Mouse (Mus musculus) CH12.LX (cell line): ENCODE measurements around the gene Erc1. TPM values are rescaled to one million over a fixed set of nuclear protein-coding genes. Genes with fewer than 3 reads are reported as not detected.

Experiments
- DNase-seq: peaks from one replicate; pipeline ENCODE4 v3.0.0-alpha.2; 2013; ENCODE audit errors: extremely low read depth
- H3K27ac ChIP-seq: 2 replicates; pipeline ENCODE4 v1.5.1; 2012; ENCODE audit warnings: low read depth, mild to moderate bottlenecking, control low read depth, moderate library complexity; ENCODE audit not compliant: insufficient read depth
- H3K27me3 ChIP-seq: replicated peaks from 2 replicates; pipeline ENCODE3; 2012; ENCODE audit warnings: inconsistent platforms
- H3K36me3 ChIP-seq, 2 experiments: replicated peaks in 1 of 2; 2 replicates each; pipeline versions ENCODE3 to v1.6.1; 2012; ENCODE audit warnings: inconsistent platforms in 1 of 2, low read length in 1 of 2, mild to moderate bottlenecking in 1 of 2, mixed read lengths in 1 of 2, moderate library complexity in 1 of 2; ENCODE audit not compliant: control insufficient read depth in 1 of 2, insufficient read depth in 1 of 2
- H3K4me1 ChIP-seq, 2 experiments: 2 replicates each; pipeline ENCODE4 v1.6.1; 2012; ENCODE audit warnings: inconsistent platforms in 1 of 2, moderate library complexity in 1 of 2; ENCODE audit not compliant: insufficient read depth in 2 of 2, control insufficient read depth in 1 of 2
- H3K4me2 ChIP-seq: 2 replicates; pipeline ENCODE4 v1.6.1; 2012; ENCODE audit warnings: low read depth, mild to moderate bottlenecking, control low read depth; ENCODE audit not compliant: poor library complexity, insufficient read depth, severe bottlenecking
- H3K4me3 ChIP-seq, 3 experiments: fragments of 150-350 bp in 1 of 3; sonication (generic) in 1 of 3; replicated peaks in 1 of 3; 2 replicates each; pipeline versions ENCODE3 to v1.5.1; 2011 to 2012; ENCODE audit warnings: low read depth in 2 of 3, low read length in 2 of 3, mild to moderate bottlenecking in 2 of 3, moderate library complexity in 2 of 3, control low read depth in 1 of 3, improper control_type of control experiment in 1 of 3, inconsistent platforms in 1 of 3, mixed read lengths in 1 of 3; ENCODE audit not compliant: poor library complexity in 1 of 3
- H3K79me2 ChIP-seq: replicated peaks from 2 replicates; pipeline ENCODE4 v1.6.1; 2012; ENCODE audit warnings: mild to moderate bottlenecking, moderate library complexity; ENCODE audit not compliant: control insufficient read depth, poor library complexity, insufficient read depth, severe bottlenecking; ENCODE audit errors: extremely low read depth
- H3K9ac ChIP-seq: 2 replicates; pipeline ENCODE4 v1.6.1; 2012; ENCODE audit warnings: low read depth, mild to moderate bottlenecking, control low read depth, moderate library complexity; ENCODE audit not compliant: insufficient read depth
- H3K9me3 ChIP-seq: replicated peaks from 2 replicates; pipeline ENCODE3; 2012; ENCODE audit warnings: low read length, inconsistent platforms, mixed read lengths
- BHLHE40 ChIP-seq: IDR thresholded peaks from 2 replicates; pipeline ENCODE4 v1.6.1; 2011; ENCODE audit warnings: mild to moderate bottlenecking, low read depth, low read length, improper control_type of control experiment
- CHD1 ChIP-seq: IDR thresholded peaks from 2 replicates; pipeline ENCODE4 v1.6.1; 2012; ENCODE audit warnings: low read depth, low read length, improper control_type of control experiment, inconsistent platforms
- CTCF ChIP-seq, 2 experiments: IDR thresholded peaks in 1 of 2; conservative IDR thresholded peaks in 1 of 2; 2 replicates each; pipeline ENCODE4 v1.5.1; 2011 to 2012; ENCODE audit warnings: low read depth in 2 of 2, low read length in 2 of 2, improper control_type of control experiment in 1 of 2, inconsistent platforms in 1 of 2, mild to moderate bottlenecking in 1 of 2, moderate library complexity in 1 of 2
- EP300 ChIP-seq: IDR thresholded peaks from 2 replicates; pipeline ENCODE4 v1.6.1; 2011; ENCODE audit warnings: low read length, improper control_type of control experiment
- GABPA ChIP-seq: IDR thresholded peaks from 2 replicates; pipeline ENCODE4 v1.6.1; 2012; ENCODE audit warnings: low read depth, low read length, improper control_type of control experiment, inconsistent platforms; ENCODE audit not compliant: insufficient replicate concordance
- IRF4 ChIP-seq: IDR thresholded peaks from 2 replicates; pipeline ENCODE4 v1.6.1; 2014; ENCODE audit warnings: low read depth, mild to moderate bottlenecking, inconsistent platforms, low read length, improper control_type of control experiment
- JUND ChIP-seq: conservative IDR thresholded peaks from 2 replicates; pipeline ENCODE4 v1.6.1; 2011; ENCODE audit warnings: low read depth, low read length, improper control_type of control experiment
- MAFK ChIP-seq: IDR thresholded peaks from 2 replicates; pipeline ENCODE4 v1.6.1; 2011; ENCODE audit warnings: low read length, improper control_type of control experiment; ENCODE audit not compliant: insufficient replicate concordance
- MEF2A ChIP-seq: IDR thresholded peaks from 2 replicates; pipeline ENCODE4 v1.6.1; 2014; ENCODE audit warnings: low read depth, mild to moderate bottlenecking, inconsistent platforms, low read length, improper control_type of control experiment, borderline replicate concordance
- MYC ChIP-seq: IDR thresholded peaks from 2 replicates; pipeline ENCODE4 v1.6.1; 2011; ENCODE audit warnings: low read depth, mild to moderate bottlenecking, improper control_type of control experiment, low read length
- NELFE ChIP-seq: IDR thresholded peaks from 2 replicates; pipeline ENCODE4 v1.6.1; 2011; ENCODE audit warnings: low read depth, low read length, improper control_type of control experiment
- POLR2A ChIP-seq: IDR thresholded peaks from 2 replicates; pipeline ENCODE4 v1.6.1; 2011; ENCODE audit warnings: low read depth, mild to moderate bottlenecking, improper control_type of control experiment, low read length
- POLR2AphosphoS2 ChIP-seq: IDR thresholded peaks from 2 replicates; pipeline ENCODE4 v1.6.1; 2011; ENCODE audit warnings: low read depth, low read length, improper control_type of control experiment
- RCOR1 ChIP-seq: conservative IDR thresholded peaks from 2 replicates; pipeline ENCODE4 v1.6.1; 2012; ENCODE audit warnings: low read depth, mild to moderate bottlenecking, inconsistent platforms, low read length, improper control_type of control experiment
- TBP ChIP-seq: conservative IDR thresholded peaks from 2 replicates; pipeline ENCODE4 v1.6.1; 2011; ENCODE audit warnings: low read depth, low read length, improper control_type of control experiment
- TCF12 ChIP-seq: IDR thresholded peaks from 2 replicates; pipeline ENCODE4 v1.6.1; 2014; ENCODE audit warnings: low read depth, mild to moderate bottlenecking, inconsistent platforms, low read length, improper control_type of control experiment
- ZC3H11A ChIP-seq: IDR thresholded peaks from 2 replicates; pipeline ENCODE4 v1.6.1; 2012; ENCODE audit warnings: low read depth, mild to moderate bottlenecking, inconsistent platforms, low read length, improper control_type of control experiment
- ZMIZ1 ChIP-seq: IDR thresholded peaks from 2 replicates; pipeline ENCODE4 v1.6.1; 2012; ENCODE audit warnings: low read depth, mild to moderate bottlenecking, inconsistent platforms, low read length, improper control_type of control experiment
- ZNF384 ChIP-seq: IDR thresholded peaks from 2 replicates; pipeline ENCODE4 v1.6.1; 2012; ENCODE audit warnings: low read depth, low read length, improper control_type of control experiment, inconsistent platforms
- dilution Hi-C: fragments of 300-500 bp; cut with MboI; formaldehyde crosslinking; loops from 2 replicates; pipeline ENCODE4 v1.14.3; 2020; ENCODE audit warnings: low sequenced_read_pairs; ENCODE audit not compliant: extremely low pct_unique_long_range_greater_than_20kb, extremely low pct_ligation_motif_present
- in situ Hi-C: fragments of 300-500 bp; cut with MboI; formaldehyde crosslinking; loops from 3 replicates; pipeline ENCODE4 v1.14.3; 2019; ENCODE audit warnings: low sequenced_read_pairs, low pct_ligation_motif_present, low pct_unique_long_range_greater_than_20kb, mixed read lengths
- polyA plus RNA-seq: library from polyadenylated mRNA; unstranded; fragments of >175 nt; gene quantifications from 2 replicates; pipeline ENCODE4 v1.2.1, GENCODE M21; 2012; ENCODE audit warnings: low read depth; ENCODE audit not compliant: insufficient read length
- total RNA-seq, 2 experiments: library from RNA; depleted of rRNA; stranded (reverse); fragments of 300-350 nt in 1 of 2; fragments of >200 nt in 1 of 2; gene quantifications; 2 replicates each; pipeline ENCODE4 v1.2.3; 2012 to 2014

The Erc1 gene
- total and polyA plus RNA-seq, 3 experiments: 1.4 to 3.3 (median 2.5) TPM

- no peaks in the 10 kb centered on the region for H3K36me3 ChIP-seq
- H3K9me3 ChIP-seq: no peaks in the 10 kb centered on the region
- no peak for DNase-seq
- H3K27ac ChIP-seq: no peak overlapping the region
- no peak for TF ChIP-seq GABPA
- TF ChIP-seq EP300: no peak
- TF ChIP-seq POLR2A: no peak
- no peak for TF ChIP-seq POLR2AphosphoS2
- no peak for TF ChIP-seq MAFK
- TF ChIP-seq NELFE: no peak
- H3K27me3 ChIP-seq: no peaks in the 10 kb centered on the region
- dilution Hi-C loops (no loop called here), in situ Hi-C loops (no loop called here)
- no peak overlapping the region for H3K4me2 ChIP-seq
- H3K9ac ChIP-seq: no peak overlapping the region
- peaks cover 0 to 8% of the 10 kb centered on the region in 2 experiments; a peak in 2 of 4 replicates for H3K4me1 ChIP-seq
- H3K4me3 ChIP-seq: no peak overlapping the region
- H3K79me2 ChIP-seq: no peaks in the 10 kb centered on the region
These were observed 263.9 kb downstream of the Erc1 start for GRCm38 (mm10) chr6:119584061-119584460.

GRCm38 (mm10) chr6:119583165-119583564 lies 264.8 kb downstream of the Erc1 start:
- DNase-seq: no peak
- no peaks in the 10 kb centered on the region for H3K36me3 ChIP-seq
- H3K9me3 ChIP-seq: no peaks in the 10 kb centered on the region
- H3K4me2 ChIP-seq: no peak overlapping the region
- in situ Hi-C loops (no loop called here), dilution Hi-C loops (no loop called here)
- no peak overlapping the region for H3K27ac ChIP-seq
- H3K79me2 ChIP-seq: no peaks in the 10 kb centered on the region
- peaks cover 0 to 17% of the 10 kb centered on the region in 2 experiments; a peak in 2 of 4 replicates for H3K4me1 ChIP-seq
- no peak overlapping the region for H3K4me3 ChIP-seq
- TF ChIP-seq CHD1 (no peak), MYC (no peak), ZC3H11A (no peak), RCOR1 (no peak), CTCF (conservative IDR thresholded peaks at IDR 0.05 in 1 of 2, IDR thresholded peaks at IDR 0.05 in 1 of 2; ENCODE audit: low read depth in 2 of 2, low read length in 2 of 2) (no peak), JUND (no peak), TCF12 (no peak), IRF4 (no peak), TBP (no peak), POLR2A (no peak), ZNF384 (no peak), MAFK (no peak), MEF2A (no peak), ZMIZ1 (no peak), BHLHE40 (no peak)
- H3K9ac ChIP-seq: no peak overlapping the region
- no peaks in the 10 kb centered on the region for H3K27me3 ChIP-seq
